Mouse (Mus musculus) kidney, embryonic 14.5 days (tissue): ENCODE results near the gene Tns1. TPM values are rescaled to one million over a fixed set of nuclear protein-coding genes. Genes with fewer than 3 reads are reported as not detected.

ENCODE experiments used
- ATAC-seq: fragments of 200-750 bp; cut with Nextera tagmentation; 2 replicates; pipeline ENCODE4 v1.8.0; 2017; ENCODE audit warnings: moderate number of reproducible peaks, mild to moderate bottlenecking, moderate TSS enrichment, moderate library complexity; ENCODE audit not compliant: low FRiP score, low TSS enrichment
- H3K27ac ChIP-seq: fragments of 300-500 bp; sonication (generic); 2 replicates; pipeline ENCODE4 v1.5.1; 2014; ENCODE audit warnings: low read depth, mild to moderate bottlenecking, low read length, moderate library complexity, mixed read lengths
- H3K27me3 ChIP-seq: fragments of 300-500 bp; sonication (generic); 2 replicates; pipeline ENCODE4 v1.6.1; 2014; ENCODE audit warnings: mild to moderate bottlenecking, low read length; ENCODE audit not compliant: control insufficient read depth, insufficient read depth
- H3K36me3 ChIP-seq: fragments of 300-500 bp; sonication (generic); 2 replicates; pipeline ENCODE4 v1.6.1; 2014; ENCODE audit warnings: low read length, mixed read lengths; ENCODE audit not compliant: control insufficient read depth, insufficient read depth
- H3K4me1 ChIP-seq: fragments of 300-500 bp; sonication (generic); 2 replicates; pipeline ENCODE4 v1.6.1; 2014; ENCODE audit warnings: low read length, mixed read lengths; ENCODE audit not compliant: control insufficient read depth, insufficient read depth
- H3K4me2 ChIP-seq: fragments of 300-500 bp; sonication (generic); replicated peaks from 2 replicates; pipeline ENCODE4 v1.6.1; 2014; ENCODE audit warnings: low read depth, mild to moderate bottlenecking, low read length
- H3K4me3 ChIP-seq: fragments of 300-500 bp; sonication (generic); 2 replicates; pipeline ENCODE4 v1.5.1; 2014; ENCODE audit warnings: mild to moderate bottlenecking, low read length
- H3K9ac ChIP-seq: fragments of 300-500 bp; sonication (generic); 2 replicates; pipeline ENCODE4 v1.6.1; 2014; ENCODE audit warnings: low read depth, mild to moderate bottlenecking, low read length, moderate library complexity
- H3K9me3 ChIP-seq: fragments of 300-500 bp; sonication (generic); 2 replicates; pipeline ENCODE4 v1.6.1; 2016; ENCODE audit warnings: low read length; ENCODE audit not compliant: control insufficient read depth
- WGBS: fragments of 180-500 bp; shearing (Covaris S2); extraction: QIAGEN DNeasy Blood & Tissue Kit; methylation state at CpG from one replicate; pipeline ENCODE4 v1.1.7; 2014; 5-methylcytosine and 5-hydroxymethylcytosine counted together
- polyA plus RNA-seq: library from polyadenylated mRNA; unstranded; fragments of >200 nt; fragmentation: Nextera tagmentation; extraction: Ambion mirVana; gene quantifications from 2 replicates; pipeline ENCODE4 v1.2.1, GENCODE M21; 2014

Tns1 gene
- polyA plus RNA-seq, 1 experiment from 2014 or later = 59.2 TPM

DNA sequence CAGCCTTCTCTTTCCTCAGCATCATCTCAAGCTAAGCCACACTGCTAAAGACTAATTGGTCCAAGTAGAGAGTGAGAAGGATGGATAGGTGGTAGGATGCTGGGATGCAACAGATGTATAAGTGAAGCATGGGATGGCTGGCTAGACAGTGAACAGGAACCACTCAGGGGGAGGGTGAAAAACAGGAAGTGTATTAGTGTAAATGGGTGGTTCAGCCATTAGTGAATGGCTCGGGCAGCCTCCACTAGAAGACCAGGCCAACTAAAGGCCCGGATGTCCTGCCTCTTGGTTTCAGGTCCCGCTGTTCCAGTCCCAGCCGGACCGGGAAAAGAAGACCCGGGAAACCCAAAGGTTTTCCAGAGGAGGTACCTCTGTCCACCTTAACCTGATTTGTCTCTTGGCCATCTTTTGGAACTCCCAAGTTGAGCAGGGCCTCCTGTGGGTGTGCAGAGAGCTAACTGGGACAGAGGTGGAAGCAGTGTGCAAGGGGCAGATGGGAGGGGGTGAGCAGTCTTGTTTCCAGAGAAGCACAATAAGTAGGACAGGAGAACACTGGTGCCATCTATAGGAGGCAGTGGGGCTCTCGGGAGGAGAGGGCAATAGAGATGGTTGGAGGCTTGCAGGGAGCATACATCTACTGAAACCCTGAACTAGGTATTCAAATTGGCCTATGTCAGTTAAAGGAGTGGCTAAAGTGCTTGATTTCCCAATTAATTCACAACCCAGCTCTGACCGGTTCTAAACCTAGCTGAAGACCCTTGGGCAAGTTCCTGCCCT, 6.8 kb upstream of the Tns1 start:
- H3K4me3 ChIP-seq = no peak overlapping the region
- H3K27me3 ChIP-seq = no peaks in the 10 kb centered on the region
- no peak overlapping the region for H3K4me2 ChIP-seq
- no peaks in the 10 kb centered on the region for H3K9me3 ChIP-seq
- H3K9ac ChIP-seq = no peak overlapping the region
- no peak overlapping the region for H3K27ac ChIP-seq
- no peaks in the 10 kb centered on the region for H3K4me1 ChIP-seq
- H3K36me3 ChIP-seq = no peaks in the 10 kb centered on the region
- no peak for ATAC-seq
- 89% methylated on average over 8 of the region's 8 CpGs for WGBS

GRCm38 (mm10) chr1:74124991-74125552, 823 bp upstream of the Tns1 start, which contains the start of gene Rufy4:
Gene Rufy4 (plus strand): TSS chr1:74125541.
- peak; percentile 42; the same call in 1 of the 2 replicates for ATAC-seq
- WGBS = 0% methylated on average over 12 of the region's 12 CpGs
- H3K36me3 ChIP-seq = no peaks in the 10 kb centered on the region
- peak within 1 kb of the TSS; percentile 64 for H3K9ac ChIP-seq
- peaks cover 5% of the 10 kb centered on the region; the same call in 1 of the 2 replicates for H3K4me1 ChIP-seq
- H3K4me3 ChIP-seq = peak within 1 kb of the TSS; percentile 53
- no peak within 1 kb of the TSS for H3K27ac ChIP-seq
- H3K9me3 ChIP-seq = no peaks in the 10 kb centered on the region
- peaks cover 5% of the 10 kb centered on the region; the same call in 1 of the 2 replicates for H3K27me3 ChIP-seq
- peak within 1 kb of the TSS; percentile 96 for H3K4me2 ChIP-seq

DNA sequence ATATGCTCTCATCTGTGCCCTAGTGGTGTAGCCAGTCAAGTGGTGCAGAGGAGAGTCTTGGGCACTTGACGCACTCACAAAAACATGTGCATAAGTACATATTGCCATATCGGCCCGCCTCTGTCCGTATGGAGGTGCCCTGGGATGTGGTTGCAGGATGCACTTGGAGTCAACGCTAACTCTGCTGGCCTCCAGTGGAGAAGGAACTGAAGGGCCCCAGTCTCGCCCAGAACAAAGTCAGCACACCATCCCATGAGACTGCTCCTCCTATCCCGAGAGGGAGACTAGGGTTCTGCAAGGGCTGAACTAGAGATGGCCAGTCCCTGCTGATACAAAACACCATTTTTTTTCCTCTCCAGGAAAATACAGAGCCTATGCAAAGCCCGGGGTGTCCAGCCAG, 1.0 kb downstream of the Tns1 start:
- Histone ChIP-seq H3K27me3 (peaks cover 5% of the 10 kb centered on the region; the same call in 1 of the 2 replicates), H3K4me3 (0 out of 2 replicates have a peak overlapping the region, but pooled peaks have one; percentile 1)
- WGBS = 68% methylated on average over 8 of the region's 8 CpGs

GRCm38 (mm10) chr1:74121821-74122576, 2.2 kb downstream of the Tns1 start:
- ATAC-seq = 0 out of 2 replicates have a peak, but pooled peaks have one; percentile 3
- WGBS = 37% methylated on average over 9 of the region's 9 CpGs
- Histone ChIP-seq H3K27ac (no peak overlapping the region), H3K27me3 (peaks cover 5% of the 10 kb centered on the region; the same call in 1 of the 2 replicates), H3K9ac (no peak overlapping the region), H3K9me3 (no peaks in the 10 kb centered on the region), H3K36me3 (no peaks in the 10 kb centered on the region), H3K4me2 (no peak overlapping the region), H3K4me3 (no peak overlapping the region), H3K4me1 (peaks cover 5% of the 10 kb centered on the region; the same call in 1 of the 2 replicates)

More for the DNA sequence above, 1.0 kb downstream of the Tns1 start:
- H3K4me2 ChIP-seq = no peak overlapping the region
- H3K36me3 ChIP-seq = no peaks in the 10 kb centered on the region
- ATAC-seq = no peak
- H3K4me1 ChIP-seq = peaks cover 5% of the 10 kb centered on the region; the same call in 1 of the 2 replicates
- no peak overlapping the region for H3K27ac ChIP-seq
- no peak overlapping the region for H3K9ac ChIP-seq
- H3K9me3 ChIP-seq = no peaks in the 10 kb centered on the region

DNA sequence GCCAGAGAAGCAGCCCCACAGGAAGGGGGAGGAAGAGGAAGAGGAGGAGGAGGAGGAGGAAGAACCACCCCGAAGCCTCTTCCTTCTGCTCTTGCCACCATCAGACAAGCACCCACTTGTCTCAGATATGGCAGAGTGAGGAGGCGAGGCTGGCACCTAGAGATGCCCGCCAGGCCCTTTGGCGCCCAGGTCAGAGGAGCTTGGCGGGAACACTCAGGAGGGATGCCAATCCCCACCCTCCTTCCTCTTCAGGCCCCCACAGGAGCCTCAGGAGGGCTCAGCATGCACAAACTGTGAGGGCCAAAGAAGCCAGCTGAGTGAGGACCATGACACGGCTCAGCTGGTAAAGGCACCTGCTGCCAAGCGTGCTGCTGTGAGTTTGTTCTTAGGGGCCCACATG, 3.1 kb downstream of the Tns1 start:
- H3K4me1 ChIP-seq = peaks cover 5% of the 10 kb centered on the region; the same call in 1 of the 2 replicates
- WGBS = 85% methylated on average over 7 of the region's 7 CpGs
- H3K27me3 ChIP-seq = peaks cover 5% of the 10 kb centered on the region; the same call in 1 of the 2 replicates
- no peak overlapping the region for H3K4me3 ChIP-seq
- no peak overlapping the region for H3K9ac ChIP-seq
- H3K9me3 ChIP-seq = no peaks in the 10 kb centered on the region
- H3K36me3 ChIP-seq = no peaks in the 10 kb centered on the region
- ATAC-seq = no peak
- no peak overlapping the region for H3K4me2 ChIP-seq
- H3K27ac ChIP-seq = no peak overlapping the region

DNA sequence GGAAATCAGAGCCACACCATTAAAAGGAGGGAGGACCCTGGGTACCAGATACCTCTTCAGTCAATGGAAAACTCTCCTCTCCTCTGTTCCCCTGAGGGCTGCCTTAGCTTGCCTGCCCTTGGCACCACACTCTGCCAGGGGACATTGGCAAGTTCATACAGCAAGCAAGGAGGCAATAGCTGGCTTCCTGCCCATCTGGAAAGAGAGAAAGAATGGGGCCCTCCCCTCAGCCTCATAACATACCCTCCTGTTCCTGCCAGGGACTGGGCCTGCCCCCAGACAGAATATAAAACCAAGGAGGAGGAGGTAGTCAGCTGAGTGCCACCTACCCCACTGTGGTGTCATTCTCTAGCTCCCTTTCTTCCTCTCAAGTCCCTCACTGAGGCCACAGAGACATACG, 5.1 kb downstream of the Tns1 start:
- no peak overlapping the region for H3K27ac ChIP-seq
- 94% methylated on average over 1 of the region's 1 CpGs for WGBS

DNA sequence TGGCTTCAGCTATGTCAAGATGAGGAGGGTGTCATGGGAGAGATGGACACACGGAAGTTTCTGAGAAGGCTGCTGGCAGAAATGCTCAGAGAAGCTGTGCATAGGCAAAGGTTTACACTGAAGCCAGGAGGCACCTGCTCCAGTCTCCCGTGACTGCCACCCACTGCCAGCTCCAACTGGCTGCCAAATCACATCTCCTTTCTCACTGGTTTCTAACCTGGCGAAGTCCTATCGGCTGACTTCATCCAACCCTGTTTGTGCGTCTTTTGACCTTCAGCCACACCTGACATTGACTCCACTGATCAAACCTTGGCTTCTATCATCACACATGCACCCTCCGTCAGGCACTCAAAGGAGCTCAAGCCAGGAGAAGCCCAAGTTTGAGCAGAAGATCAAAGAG, 6.4 kb downstream of the Tns1 start:
- Histone ChIP-seq H3K4me2 (no peak overlapping the region), H3K4me3 (no peak overlapping the region), H3K27me3 (peaks cover under 1% of the 10 kb centered on the region; the same call in 1 of the 2 replicates), H3K27ac (no peak overlapping the region), H3K4me1 (peaks cover 4% of the 10 kb centered on the region; the same call in 1 of the 2 replicates), H3K36me3 (no peaks in the 10 kb centered on the region), H3K9ac (no peak overlapping the region), H3K9me3 (no peaks in the 10 kb centered on the region)
- no peak for ATAC-seq
- WGBS = 86% methylated on average over 6 of the region's 6 CpGs

More for the DNA sequence above, 5.1 kb downstream of the Tns1 start:
- peaks cover 5% of the 10 kb centered on the region; the same call in 1 of the 2 replicates for H3K27me3 ChIP-seq
- no peak for ATAC-seq
- no peaks in the 10 kb centered on the region for H3K36me3 ChIP-seq
- no peak overlapping the region for H3K4me2 ChIP-seq
- H3K9me3 ChIP-seq = no peaks in the 10 kb centered on the region
- H3K9ac ChIP-seq = no peak overlapping the region
- H3K4me1 ChIP-seq = no peaks in the 10 kb centered on the region
- H3K4me3 ChIP-seq = no peak overlapping the region

GRCm38 (mm10) chr1:74113071-74113470, 11.2 kb downstream of the Tns1 start:
- H3K4me3 ChIP-seq = no peak overlapping the region
- H3K4me1 ChIP-seq = peaks cover 27% of the 10 kb centered on the region
- no peak overlapping the region for H3K9ac ChIP-seq
- H3K36me3 ChIP-seq = no peaks in the 10 kb centered on the region
- no peak overlapping the region for H3K27ac ChIP-seq
- ATAC-seq = no peak
- no peak overlapping the region for H3K4me2 ChIP-seq
- 25% methylated on average over 3 of the region's 3 CpGs for WGBS
- H3K9me3 ChIP-seq = no peaks in the 10 kb centered on the region
- no peaks in the 10 kb centered on the region for H3K27me3 ChIP-seq
